Mouse (Mus musculus) testis, adult 2 months (tissue): ENCODE measurements around the gene Gcnt2. TPM values are rescaled to one million over a fixed set of nuclear protein-coding genes. Genes with fewer than 3 reads are reported as not detected.

Experiments
- H3K27ac ChIP-seq: fragments of 200-500 bp; 2 replicates; pipeline ENCODE4 v1.5.1; 2012; ENCODE audit warnings: low read depth, low read length; ENCODE audit not compliant: control insufficient read depth, insufficient read depth
- H3K27me3 ChIP-seq: fragments of 200-500 bp; 2 replicates; pipeline ENCODE4 v1.6.1; 2012; ENCODE audit warnings: mild to moderate bottlenecking, low read length, moderate library complexity; ENCODE audit not compliant: control insufficient read depth, insufficient read depth
- H3K36me3 ChIP-seq: fragments of 200-500 bp; 2 replicates; pipeline ENCODE4 v1.6.1; 2012; ENCODE audit warnings: mild to moderate bottlenecking, low read length; ENCODE audit not compliant: control insufficient read depth, insufficient read depth
- H3K4me1 ChIP-seq: fragments of 200-500 bp; 2 replicates; pipeline ENCODE4 v1.6.1; 2012; ENCODE audit warnings: low read length; ENCODE audit not compliant: control insufficient read depth, insufficient read depth
- H3K4me3 ChIP-seq: fragments of 200-500 bp; 2 replicates; pipeline ENCODE4 v1.5.1; 2012; ENCODE audit warnings: low read depth, mild to moderate bottlenecking, low read length, moderate library complexity, mixed read lengths; ENCODE audit not compliant: control insufficient read depth
- CTCF ChIP-seq: fragments of 200-500 bp; IDR thresholded peaks from 2 replicates; pipeline ENCODE4 v1.5.1; 2012; ENCODE audit warnings: low read depth, mild to moderate bottlenecking, inconsistent platforms, low read length, moderate library complexity; ENCODE audit not compliant: control insufficient read depth, insufficient read depth, insufficient replicate concordance
- POLR2A ChIP-seq: fragments of 200-500 bp; IDR thresholded peaks from 2 replicates; pipeline ENCODE4 v1.6.1; 2012; ENCODE audit warnings: low read depth, mild to moderate bottlenecking, inconsistent platforms, low read length, moderate library complexity; ENCODE audit not compliant: control insufficient read depth
- polyA plus RNA-seq: library from polyadenylated mRNA; depleted of rRNA; stranded (reverse); fragments of >200 nt; gene quantifications from 2 replicates; pipeline ENCODE4 v1.2.3, GENCODE M21; 2012

Gcnt2 gene
- polyA plus RNA-seq, 1 experiment: 0.32 TPM

DNA sequence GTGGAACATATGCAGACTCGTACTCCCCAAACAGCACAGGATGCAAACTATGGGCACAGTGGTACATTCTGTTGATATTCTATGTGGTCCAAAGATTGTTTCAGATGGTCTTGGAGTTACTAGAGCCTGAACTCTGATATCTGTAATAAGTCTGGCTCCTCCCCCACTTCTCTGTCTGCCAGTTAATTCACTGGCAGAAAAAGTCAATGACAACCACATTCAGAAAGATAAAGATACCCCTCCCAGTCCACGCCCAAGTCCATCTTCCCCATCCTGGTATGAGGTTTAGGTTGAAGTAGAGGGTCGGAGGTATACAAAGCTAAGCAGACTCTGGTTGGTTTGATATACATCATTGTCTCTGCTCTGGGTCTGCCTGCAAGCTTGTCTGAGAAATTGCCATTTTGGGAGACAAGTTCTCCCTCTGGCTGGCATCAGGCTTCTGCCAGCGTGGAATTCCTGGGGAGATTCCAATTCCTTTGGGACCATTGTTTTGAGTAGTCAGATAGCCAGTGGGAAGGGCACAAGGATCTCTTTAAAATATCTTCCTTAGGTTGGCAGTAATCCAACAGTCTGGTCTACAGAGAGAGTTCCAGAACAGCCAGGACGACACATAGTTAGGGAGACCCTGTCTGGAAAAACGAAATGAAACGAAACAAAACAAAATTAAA, 88.1 kb downstream of the Gcnt2 start:
- Histone ChIP-seq H3K27ac (no peak overlapping the region; the same call in 1 of the 2 replicates), H3K4me3 (no peak overlapping the region), H3K27me3 (no peaks in the 10 kb centered on the region), H3K4me1 (peaks cover 6% of the 10 kb centered on the region; the same call in 1 of the 2 replicates), H3K36me3 (no peaks in the 10 kb centered on the region)
- no peak for TF ChIP-seq POLR2A
- no peak for TF ChIP-seq CTCF

GRCm38 (mm10) chr13:40951386-40951976, 91.9 kb downstream of the Gcnt2 start:
- no peak for TF ChIP-seq CTCF
- TF ChIP-seq POLR2A: no peak

DNA sequence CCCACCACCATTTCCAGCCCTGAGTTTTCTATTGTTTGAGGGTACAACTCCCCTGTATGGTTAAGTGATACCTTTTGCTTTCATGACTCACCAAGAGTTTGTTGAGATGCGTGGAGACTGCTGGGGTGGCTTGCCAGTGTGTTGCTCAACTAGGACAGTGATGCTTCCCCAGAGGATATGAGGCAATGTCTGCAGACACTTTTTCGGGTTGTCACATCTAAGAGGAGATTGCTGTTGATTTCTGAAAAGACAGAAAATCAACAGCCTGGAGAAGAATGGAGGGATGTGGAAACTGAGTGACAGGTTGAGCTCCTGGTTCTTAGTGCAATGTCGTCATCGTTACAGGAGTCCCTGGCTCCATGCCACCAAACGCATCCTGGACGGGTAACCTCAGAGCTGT, 93.7 kb downstream of the Gcnt2 start:
- Histone ChIP-seq H3K27me3 (no peaks in the 10 kb centered on the region), H3K27ac (no peak overlapping the region), H3K4me1 (peaks cover 4% of the 10 kb centered on the region; the same call in 1 of the 2 replicates), H3K36me3 (no peaks in the 10 kb centered on the region), H3K4me3 (no peak overlapping the region)
- TF ChIP-seq POLR2A (no peak), CTCF (no peak)

More at GRCm38 (mm10) chr13:40951386-40951976, 91.9 kb downstream of the Gcnt2 start:
- Histone ChIP-seq H3K27me3 (no peaks in the 10 kb centered on the region), H3K4me3 (no peak overlapping the region), H3K4me1 (peaks cover 6% of the 10 kb centered on the region; the same call in 1 of the 2 replicates), H3K36me3 (no peaks in the 10 kb centered on the region), H3K27ac (no peak overlapping the region)

- Histone ChIP-seq H3K4me3 (no peak overlapping the region), H3K36me3 (no peaks in the 10 kb centered on the region), H3K27me3 (no peaks in the 10 kb centered on the region), H3K4me1 (no peaks in the 10 kb centered on the region), H3K27ac (no peak overlapping the region)
- TF ChIP-seq CTCF (no peak), POLR2A (no peak)
Measured at GRCm38 (mm10) chr13:40955773-40956172, 96.2 kb downstream of the Gcnt2 start.

- H3K27me3 ChIP-seq: no peaks in the 10 kb centered on the region
- H3K27ac ChIP-seq: no peak overlapping the region
- H3K4me3 ChIP-seq: no peak overlapping the region
- H3K36me3 ChIP-seq: no peaks in the 10 kb centered on the region
- no peak for TF ChIP-seq POLR2A
- TF ChIP-seq CTCF: no peak
- H3K4me1 ChIP-seq: no peaks in the 10 kb centered on the region
Measured at GRCm38 (mm10) chr13:40967609-40968008, 108.1 kb downstream of the Gcnt2 start.

GRCm38 (mm10) chr13:40968564-40968963, 109.0 kb downstream of the Gcnt2 start:
- Histone ChIP-seq H3K27ac (no peak overlapping the region), H3K27me3 (no peaks in the 10 kb centered on the region), H3K36me3 (no peaks in the 10 kb centered on the region), H3K4me1 (no peaks in the 10 kb centered on the region), H3K4me3 (no peak overlapping the region)
- TF ChIP-seq CTCF (no peak), POLR2A (no peak)

DNA sequence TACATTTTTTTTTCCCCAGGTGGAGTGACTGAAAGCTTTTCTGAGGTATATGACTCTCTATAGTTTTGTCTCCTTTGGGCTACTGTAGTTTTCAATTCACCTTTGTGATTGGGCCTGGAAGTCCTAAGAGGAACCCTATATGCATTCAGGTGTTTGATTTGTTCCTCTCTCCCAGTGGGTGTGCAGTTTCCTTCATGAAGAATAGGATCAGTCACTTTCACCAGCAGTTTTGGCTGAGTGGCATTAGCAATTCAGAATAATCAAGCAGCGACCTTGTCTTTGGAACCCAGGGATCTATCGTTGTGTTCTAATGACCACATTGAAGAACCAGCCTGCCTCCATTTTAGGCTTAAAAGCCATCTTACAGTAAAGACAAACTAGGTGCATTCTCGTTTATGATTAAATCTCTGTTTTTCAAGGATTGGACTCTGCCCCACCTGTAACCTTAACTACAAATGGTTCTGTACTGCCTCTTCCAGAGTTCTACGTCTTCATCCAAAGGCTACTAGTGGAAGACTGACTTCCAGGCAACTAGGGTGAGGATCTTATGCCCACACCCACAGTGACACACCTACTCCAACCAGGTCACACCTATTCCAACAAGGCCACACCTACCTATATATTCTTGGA, 110.3 kb downstream of the Gcnt2 start:
- TF ChIP-seq POLR2A (no peak), CTCF (no peak)
- H3K4me1 ChIP-seq: no peaks in the 10 kb centered on the region
- no peak overlapping the region for H3K4me3 ChIP-seq
- H3K36me3 ChIP-seq: no peaks in the 10 kb centered on the region
- no peak overlapping the region for H3K27ac ChIP-seq
- no peaks in the 10 kb centered on the region for H3K27me3 ChIP-seq
